Mouse (Mus musculus) cortical plate, adult 2 months (tissue): ENCODE data around the gene 1700034I23Rik. TPM values are rescaled to one million over a fixed set of nuclear protein-coding genes. Genes with fewer than 3 reads are reported as not detected.
"Not testable (repeated sequence)": the region's sequence is repeated elsewhere in the genome, so short reads cannot be mapped to it uniquely, and the experiment has no call there.

Experiments used
- H3K27ac ChIP-seq: fragments of 200-500 bp; 2 replicates; pipeline ENCODE4 v1.5.1; 2012; ENCODE audit warnings: low read length, control low read depth, inconsistent platforms; ENCODE audit not compliant: insufficient read depth
- H3K4me1 ChIP-seq: fragments of 200-500 bp; 2 replicates; pipeline ENCODE4 v1.6.1; 2011; ENCODE audit warnings: low read length; ENCODE audit not compliant: control insufficient read depth, insufficient read depth
- H3K4me3 ChIP-seq: fragments of 200-500 bp; 2 replicates; pipeline ENCODE4 v1.5.1; 2011; ENCODE audit warnings: mild to moderate bottlenecking, low read length, control low read depth; ENCODE audit not compliant: insufficient read depth
- CTCF ChIP-seq: fragments of 200-500 bp; IDR thresholded peaks from 2 replicates; pipeline ENCODE4 v1.5.1; 2011; ENCODE audit warnings: mild to moderate bottlenecking, control low read depth, low read length; ENCODE audit not compliant: insufficient read depth; ENCODE audit errors: extremely low read depth
- POLR2A ChIP-seq: fragments of 200-500 bp; IDR thresholded peaks from 2 replicates; pipeline ENCODE4 v1.6.1; 2011; ENCODE audit warnings: mild to moderate bottlenecking, low read length, control low read depth; ENCODE audit not compliant: insufficient read depth; ENCODE audit errors: extremely low read depth
- polyA plus RNA-seq: library from polyadenylated mRNA; depleted of rRNA; stranded (reverse); fragments of >200 nt; gene quantifications from 2 replicates; pipeline ENCODE4 v1.2.3, GENCODE M21; 2012; rRNA removed

1700034I23Rik gene
- polyA plus RNA-seq: 0.06 and 0.11 TPM in 2 replicates

- H3K27ac ChIP-seq, H3K4me3 ChIP-seq: not testable (repeated sequence)
Measured at GRCm38 (mm10) chr3:40902443-40902842, at the start of gene 1700034I23Rik. 1700034I23Rik (minus strand) TSS chr3:40902543.

GRCm38 (mm10) chr3:40951365-40951764 lies 49.0 kb upstream of the 1700034I23Rik start:
- H3K4me3 ChIP-seq: peak overlapping the region; percentile 62; the same call in 1 of the 2 replicates
- H3K4me1 ChIP-seq: no peaks in the 10 kb centered on the region
- H3K27ac ChIP-seq: no peak overlapping the region
- no peak for TF ChIP-seq POLR2A
- TF ChIP-seq CTCF: no peak

More at GRCm38 (mm10) chr3:40902443-40902842, at the start of gene 1700034I23Rik:
- not testable (repeated sequence) for H3K4me1 ChIP-seq

GRCm38 (mm10) chr3:40950601-40951201 lies 48.4 kb upstream of the 1700034I23Rik start:
- no peaks in the 10 kb centered on the region for H3K4me1 ChIP-seq
- H3K4me3 ChIP-seq: peak overlapping the region; percentile 62
- no peak overlapping the region for H3K27ac ChIP-seq
- TF ChIP-seq POLR2A (no peak), CTCF (no peak)

GRCm38 (mm10) chr3:40949903-40950600 lies 47.7 kb upstream of the 1700034I23Rik start:
- no peaks in the 10 kb centered on the region for H3K4me1 ChIP-seq
- TF ChIP-seq CTCF (no peak), POLR2A (no peak)

GRCm38 (mm10) chr3:40949170-40949902 lies 47.0 kb upstream of the 1700034I23Rik start, which contains the start of gene Larp1b:
Larp1b (plus strand) TSS chr3:40949828.
- Histone ChIP-seq H3K4me1 (no peaks in the 10 kb centered on the region), H3K4me3 (peak within 1 kb of the TSS; percentile 62), H3K27ac (no peak within 1 kb of the TSS)
- TF ChIP-seq POLR2A (peak; percentile 55; the same call in 1 of the 2 replicates), CTCF (no peak)

More at GRCm38 (mm10) chr3:40949903-40950600, 47.7 kb upstream of the 1700034I23Rik start:
- Histone ChIP-seq H3K27ac (no peak overlapping the region), H3K4me3 (peak overlapping the region; percentile 62)

- TF ChIP-seq POLR2A (no peak), CTCF (no peak)
- H3K4me1 ChIP-seq: no peaks in the 10 kb centered on the region
- no peak overlapping the region for H3K4me3 ChIP-seq
Measured at GRCm38 (mm10) chr3:40939019-40939418, 36.7 kb upstream of the 1700034I23Rik start.

GRCm38 (mm10) chr3:40938592-40938991 lies 36.2 kb upstream of the 1700034I23Rik start:
- no peak overlapping the region for H3K4me3 ChIP-seq
- no peaks in the 10 kb centered on the region for H3K4me1 ChIP-seq
- no peak overlapping the region for H3K27ac ChIP-seq
- TF ChIP-seq POLR2A (no peak), CTCF (no peak)

More at GRCm38 (mm10) chr3:40939019-40939418, 36.7 kb upstream of the 1700034I23Rik start:
- no peak overlapping the region for H3K27ac ChIP-seq

GRCm38 (mm10) chr3:40938189-40938588 lies 35.8 kb upstream of the 1700034I23Rik start:
- H3K4me3 ChIP-seq: no peak overlapping the region
- no peak overlapping the region for H3K27ac ChIP-seq
- no peaks in the 10 kb centered on the region for H3K4me1 ChIP-seq
- TF ChIP-seq CTCF (no peak), POLR2A (no peak)

- Histone ChIP-seq H3K4me3 (peak overlapping the region; percentile 54), H3K27ac (peak overlapping the region; percentile 78; the same call in 1 of the 2 replicates)
- not testable (repeated sequence) for H3K4me1 ChIP-seq
Measured at GRCm38 (mm10) chr3:40894336-40894735, 8.0 kb downstream of the 1700034I23Rik start.
